Mouse (Mus musculus) limb, embryonic 15.5 days (tissue): Measurements from ENCODE around the gene Gm11077. TPM values are rescaled to one million over a fixed set of nuclear protein-coding genes. Genes with fewer than 3 reads are reported as not detected.

ENCODE experiments used
- ATAC-seq: fragments of 200-750 bp; cut with Nextera tagmentation; 2 replicates; pipeline ENCODE4 v1.8.0; 2017; ENCODE audit warnings: low read depth, moderate TSS enrichment; ENCODE audit not compliant: insufficient number of reproducible peaks, low FRiP score, low TSS enrichment
- H3K27ac ChIP-seq: fragments of 300-500 bp; sonication (generic); 2 replicates; pipeline ENCODE4 v1.5.1; 2015; ENCODE audit warnings: moderate library complexity, mild to moderate bottlenecking, inconsistent platforms
- H3K27me3 ChIP-seq: fragments of 300-500 bp; sonication (generic); 2 replicates; pipeline ENCODE4 v1.6.1; 2015; ENCODE audit warnings: inconsistent platforms
- H3K36me3 ChIP-seq: fragments of 300-500 bp; sonication (generic); 2 replicates; pipeline ENCODE4 v1.6.1; 2015; ENCODE audit warnings: inconsistent platforms
- H3K4me1 ChIP-seq: fragments of 300-500 bp; sonication (generic); 2 replicates; pipeline ENCODE4 v1.6.1; 2015; ENCODE audit warnings: inconsistent platforms
- H3K4me2 ChIP-seq: fragments of 300-500 bp; sonication (generic); 2 replicates; pipeline ENCODE4 v1.6.1; 2015; ENCODE audit warnings: mild to moderate bottlenecking, inconsistent platforms
- H3K4me3 ChIP-seq: fragments of 300-500 bp; sonication (generic); 2 replicates; pipeline ENCODE4 v1.5.1; 2015; ENCODE audit warnings: mild to moderate bottlenecking, inconsistent platforms
- H3K9ac ChIP-seq: fragments of 300-500 bp; sonication (generic); 2 replicates; pipeline ENCODE4 v1.6.1; 2015; ENCODE audit warnings: inconsistent platforms
- H3K9me3 ChIP-seq: fragments of 300-500 bp; sonication (generic); 2 replicates; pipeline ENCODE4 v1.6.1; 2016; ENCODE audit warnings: inconsistent platforms
- WGBS: fragments of 180-500 bp; shearing (Covaris S2); methylation state at CpG from one replicate; pipeline ENCODE4 v1.1.7; 2015; 5-methylcytosine and 5-hydroxymethylcytosine counted together
- polyA plus RNA-seq: library from polyadenylated mRNA; unstranded; fragments of >200 nt; fragmentation: Nextera tagmentation; extraction: Ambion mirVana; gene quantifications from 2 replicates; pipeline ENCODE4 v1.2.1, GENCODE M21; 2015

Gene Gm11077
- polyA plus RNA-seq, 1 experiment from 2014 or later = not detected

DNA sequence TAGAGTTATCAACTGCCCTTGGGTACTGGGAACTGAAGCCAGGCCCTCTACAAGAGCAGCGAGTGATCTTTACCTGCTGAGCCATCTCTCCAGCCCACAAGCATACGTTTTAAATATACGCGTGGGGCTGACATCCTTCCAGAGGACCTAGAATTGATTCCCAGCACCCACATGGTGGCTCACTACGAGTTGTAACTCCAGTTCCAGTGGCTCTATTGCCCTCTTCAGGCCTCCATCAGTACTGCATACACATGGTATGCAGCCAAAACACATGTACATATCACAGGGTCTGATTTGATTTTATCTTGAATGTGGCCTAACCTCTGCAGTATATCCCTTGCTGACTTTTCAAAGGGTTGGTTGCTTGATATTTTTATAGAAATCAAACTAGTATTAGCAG, 23.0 kb upstream of the Gm11077 start:
- Histone ChIP-seq H3K36me3 (no peaks in the 10 kb centered on the region), H3K9ac (no peak overlapping the region), H3K4me3 (no peak overlapping the region), H3K4me2 (no peak overlapping the region), H3K27me3 (no peaks in the 10 kb centered on the region), H3K27ac (0 out of 2 replicates have a peak overlapping the region, but pooled peaks have one; percentile 39), H3K9me3 (no peaks in the 10 kb centered on the region), H3K4me1 (peaks cover 35% of the 10 kb centered on the region)
- WGBS = 93% methylated on average over 5 of the region's 5 CpGs
- ATAC-seq = no peak

DNA sequence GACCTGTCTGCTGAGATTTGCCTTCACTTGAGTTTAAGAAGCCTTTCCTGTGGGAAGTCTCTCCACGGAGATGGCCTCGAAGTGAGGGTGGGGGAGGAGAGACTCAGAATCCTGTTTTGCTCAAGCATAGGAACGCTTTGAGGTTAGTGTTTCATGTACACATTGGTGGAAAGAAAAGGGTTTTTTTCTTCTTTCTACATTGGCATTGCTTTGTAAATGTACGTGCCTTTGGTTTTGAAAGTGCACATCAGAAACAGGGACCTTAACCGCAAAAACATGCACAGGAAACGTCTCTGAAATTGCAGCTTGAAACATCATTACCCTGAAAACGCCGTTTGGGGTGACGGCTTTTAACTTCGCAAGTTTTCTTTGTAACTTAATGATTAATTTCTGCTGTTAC, 21.0 kb upstream of the Gm11077 start:
- no peak for ATAC-seq
- Histone ChIP-seq H3K27ac (no peak overlapping the region), H3K36me3 (no peaks in the 10 kb centered on the region), H3K4me1 (peaks cover 31% of the 10 kb centered on the region), H3K9me3 (no peaks in the 10 kb centered on the region), H3K4me2 (no peak overlapping the region), H3K9ac (no peak overlapping the region), H3K27me3 (no peaks in the 10 kb centered on the region), H3K4me3 (no peak overlapping the region)
- WGBS = 34% methylated on average over 10 of the region's 10 CpGs

GRCm38 (mm10) chr6:140709415-140710107, 19.5 kb upstream of the Gm11077 start:
- H3K4me2 ChIP-seq = no peak overlapping the region
- H3K9ac ChIP-seq = no peak overlapping the region
- ATAC-seq = no peak
- H3K4me3 ChIP-seq = no peak overlapping the region
- no peaks in the 10 kb centered on the region for H3K9me3 ChIP-seq
- WGBS = 67% methylated on average over 6 of the region's 6 CpGs
- no peak overlapping the region; the same call in 1 of the 2 replicates for H3K27ac ChIP-seq
- peaks cover 7% of the 10 kb centered on the region for H3K27me3 ChIP-seq
- H3K4me1 ChIP-seq = peaks cover 24% of the 10 kb centered on the region
- H3K36me3 ChIP-seq = no peaks in the 10 kb centered on the region

- Histone ChIP-seq H3K36me3 (no peaks in the 10 kb centered on the region), H3K27me3 (peaks cover 7% of the 10 kb centered on the region), H3K4me1 (peaks cover 19% of the 10 kb centered on the region), H3K27ac (no peak overlapping the region), H3K4me2 (no peak overlapping the region), H3K9me3 (no peaks in the 10 kb centered on the region), H3K9ac (no peak overlapping the region), H3K4me3 (no peak overlapping the region)
- 4% methylated on average over 11 of the region's 11 CpGs for WGBS
- ATAC-seq = no peak
Measured at GRCm38 (mm10) chr6:140712754-140713153, 16.3 kb upstream of the Gm11077 start.

- Histone ChIP-seq H3K27ac (no peak overlapping the region), H3K4me3 (no peak overlapping the region), H3K9ac (no peak overlapping the region), H3K27me3 (peaks cover 7% of the 10 kb centered on the region), H3K4me2 (no peak overlapping the region), H3K4me1 (0 out of 2 replicates have a peak, but pooled peaks cover 2% of the 10 kb centered on the region), H3K36me3 (no peaks in the 10 kb centered on the region), H3K9me3 (0 out of 2 replicates have a peak, but pooled peaks cover 3% of the 10 kb centered on the region)
- peak; percentile 40; the same call in 1 of the 2 replicates for ATAC-seq
- 21% methylated on average over 10 of the region's 10 CpGs for whole genome bisulfite sequencing
Measured at GRCm38 (mm10) chr6:140714905-140715365, 14.1 kb upstream of the Gm11077 start.

- WGBS = 72% methylated on average over 10 of the region's 10 CpGs
- H3K4me2 ChIP-seq = no peak overlapping the region
Measured at GRCm38 (mm10) chr6:140722058-140722457, 7.0 kb upstream of the Gm11077 start.

GRCm38 (mm10) chr6:140730669-140731401, 1.8 kb downstream of the Gm11077 start:
- WGBS = 71% methylated on average over 6 of the region's 6 CpGs
- no peak overlapping the region for H3K4me3 ChIP-seq
- ATAC-seq = no peak
- no peak overlapping the region for H3K27ac ChIP-seq
- no peak overlapping the region for H3K9ac ChIP-seq
- H3K4me2 ChIP-seq = no peak overlapping the region
- H3K36me3 ChIP-seq = no peaks in the 10 kb centered on the region
- H3K27me3 ChIP-seq = no peaks in the 10 kb centered on the region; the same call in 1 of the 2 replicates
- H3K9me3 ChIP-seq = peaks cover 5% of the 10 kb centered on the region; the same call in 1 of the 2 replicates
- H3K4me1 ChIP-seq = 0 out of 2 replicates have a peak, but pooled peaks cover 2% of the 10 kb centered on the region

More at GRCm38 (mm10) chr6:140722058-140722457, 7.0 kb upstream of the Gm11077 start:
- H3K36me3 ChIP-seq = no peaks in the 10 kb centered on the region
- no peak overlapping the region for H3K9ac ChIP-seq
- H3K27ac ChIP-seq = no peak overlapping the region
- H3K9me3 ChIP-seq = 0 out of 2 replicates have a peak, but pooled peaks cover 3% of the 10 kb centered on the region
- H3K4me3 ChIP-seq = no peak overlapping the region
- no peaks in the 10 kb centered on the region for H3K4me1 ChIP-seq
- H3K27me3 ChIP-seq = no peaks in the 10 kb centered on the region
- no peak for ATAC-seq

- Histone ChIP-seq H3K27me3 (no peaks in the 10 kb centered on the region; the same call in 1 of the 2 replicates), H3K4me2 (no peak overlapping the region), H3K36me3 (no peaks in the 10 kb centered on the region), H3K9ac (no peak overlapping the region), H3K9me3 (peaks cover 5% of the 10 kb centered on the region; the same call in 1 of the 2 replicates), H3K27ac (no peak overlapping the region), H3K4me1 (0 out of 2 replicates have a peak, but pooled peaks cover 2% of the 10 kb centered on the region), H3K4me3 (no peak overlapping the region)
- no peak for ATAC-seq
- WGBS = 72% methylated on average over 1 of the region's 1 CpGs
Measured at GRCm38 (mm10) chr6:140731402-140731730, 2.3 kb downstream of the Gm11077 start.

DNA sequence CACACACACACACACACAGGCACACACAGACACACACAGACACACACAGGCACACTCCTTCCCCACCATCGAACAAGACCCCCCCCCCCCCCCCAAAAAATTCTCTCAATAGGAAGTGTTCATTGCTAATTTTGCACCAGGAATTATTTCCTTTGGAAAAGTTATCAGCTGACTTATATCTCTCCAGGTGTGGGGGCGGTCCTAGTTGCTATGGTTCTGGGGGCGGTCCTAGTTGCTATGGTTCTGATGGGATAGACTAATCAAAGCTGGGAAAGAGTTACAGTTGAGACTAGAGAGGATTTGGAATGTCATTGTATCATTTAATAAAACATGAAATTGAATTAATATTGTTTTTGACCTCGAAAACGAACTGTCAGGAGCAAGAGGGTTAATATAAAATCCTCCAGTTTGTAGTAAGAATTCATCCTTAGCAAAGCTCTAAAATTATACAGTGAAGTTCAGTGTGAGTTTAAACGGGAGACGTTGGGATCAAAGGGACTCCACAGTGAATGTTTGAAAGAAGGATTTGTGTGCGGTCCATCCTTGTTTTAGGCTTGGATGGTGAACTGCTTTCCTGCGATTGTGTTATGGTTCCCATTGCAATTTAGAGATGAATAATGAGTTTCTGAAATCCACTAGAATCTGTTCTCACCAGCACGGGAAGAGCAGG, 4.0 kb downstream of the Gm11077 start:
- 36% methylated on average over 10 of the region's 10 CpGs for WGBS
- Histone ChIP-seq H3K4me1 (0 out of 2 replicates have a peak, but pooled peaks cover 2% of the 10 kb centered on the region), H3K36me3 (no peaks in the 10 kb centered on the region), H3K4me3 (peak overlapping the region; percentile 16), H3K9me3 (peaks cover 5% of the 10 kb centered on the region; the same call in 1 of the 2 replicates), H3K9ac (no peak overlapping the region), H3K4me2 (peak overlapping the region; percentile 38), H3K27ac (no peak overlapping the region), H3K27me3 (no peaks in the 10 kb centered on the region; the same call in 1 of the 2 replicates)
- ATAC-seq = no peak

- ATAC-seq = no peak
- Histone ChIP-seq H3K4me3 (peak overlapping the region; percentile 16), H3K9me3 (peaks cover 5% of the 10 kb centered on the region; the same call in 1 of the 2 replicates), H3K27ac (no peak overlapping the region), H3K4me2 (peak overlapping the region; percentile 38), H3K9ac (no peak overlapping the region), H3K4me1 (0 out of 2 replicates have a peak, but pooled peaks cover 2% of the 10 kb centered on the region), H3K27me3 (no peaks in the 10 kb centered on the region; the same call in 1 of the 2 replicates), H3K36me3 (no peaks in the 10 kb centered on the region)
- 9% methylated on average over 15 of the region's 15 CpGs for WGBS
Measured at GRCm38 (mm10) chr6:140733641-140733986, 4.5 kb downstream of the Gm11077 start.

DNA sequence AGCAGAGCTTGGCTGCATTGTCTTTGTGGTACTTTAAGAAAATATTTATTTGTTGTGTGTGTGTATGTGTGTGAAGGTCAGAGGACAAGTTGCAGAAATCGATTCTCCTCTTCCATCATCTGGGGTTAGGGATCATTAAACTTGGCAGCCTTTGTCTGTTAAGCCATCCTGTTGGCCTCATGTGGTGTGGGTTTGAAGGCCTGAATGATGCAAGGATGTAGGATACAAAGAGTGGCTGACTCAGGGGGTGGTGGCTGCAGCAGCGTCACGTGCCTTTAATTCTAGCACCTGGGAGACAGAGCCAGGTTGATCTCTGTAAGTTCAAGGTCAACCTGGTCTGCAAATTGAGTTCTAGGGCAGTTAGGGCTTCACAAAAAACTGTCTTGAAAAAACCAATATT, 16.5 kb downstream of the Gm11077 start:
- no peaks in the 10 kb centered on the region for H3K4me1 ChIP-seq
- no peak for ATAC-seq
- no peak overlapping the region for H3K4me3 ChIP-seq
- WGBS = 78% methylated on average over 3 of the region's 3 CpGs
- H3K27ac ChIP-seq = no peak overlapping the region
- H3K36me3 ChIP-seq = no peaks in the 10 kb centered on the region
- H3K9ac ChIP-seq = no peak overlapping the region
- H3K9me3 ChIP-seq = no peaks in the 10 kb centered on the region
- H3K27me3 ChIP-seq = no peaks in the 10 kb centered on the region
- H3K4me2 ChIP-seq = no peak overlapping the region
